Mouse (Mus musculus): ENCODE data around the gene Gm49322.
A peak's percentile ranks its signal among the peaks of the same experiment; 100 is the strongest.
"Not testable (repeated sequence)": the region's sequence is repeated elsewhere in the genome, so short reads cannot be mapped to it uniquely, and the experiment has no call there.

Gm49322 gene

GRCm38 (mm10) chr10:80605721-80606120 lies at the start of gene Gm49322:
Gm49322 (plus strand) TSS chr10:80606021.
- DNase-seq, result not testable (repeated sequence)

- DNase-seq, result peak; percentile 88
These were observed 48.4 kb upstream of the Gm49322 start for GRCm38 (mm10) chr10:80557346-80557965.

- no peak for DNase-seq
These were observed 46.4 kb upstream of the Gm49322 start for GRCm38 (mm10) chr10:80559431-80559830.

- no peak for DNase-seq
These were observed 45.2 kb upstream of the Gm49322 start for GRCm38 (mm10) chr10:80560621-80561020.

- DNase-seq, result peak; percentile 95
These were observed 44.5 kb upstream of the Gm49322 start, which contains the start of gene Rexo1 for GRCm38 (mm10) chr10:80561116-80561944. Rexo1 (minus strand) TSS chr10:80561560.

GRCm38 (mm10) chr10:80566375-80567092 lies 39.3 kb upstream of the Gm49322 start:
- peak; percentile 69 for DNase-seq

- no peak for DNase-seq
These were observed 36.9 kb upstream of the Gm49322 start for GRCm38 (mm10) chr10:80568876-80569275.

- DNase-seq, result peak; percentile 71
These were observed 36.2 kb upstream of the Gm49322 start for GRCm38 (mm10) chr10:80569664-80570066.

GRCm38 (mm10) chr10:80570419-80570818 lies 35.4 kb upstream of the Gm49322 start:
- DNase-seq, result no peak

GRCm38 (mm10) chr10:80570871-80571836 lies 34.7 kb upstream of the Gm49322 start:
- no peak for DNase-seq

- no peak for DNase-seq
These were observed 33.3 kb upstream of the Gm49322 start for GRCm38 (mm10) chr10:80572477-80572876.

- DNase-seq, result no peak
These were observed 31.9 kb upstream of the Gm49322 start for GRCm38 (mm10) chr10:80573944-80574343.

GRCm38 (mm10) chr10:80574896-80575295 lies 30.9 kb upstream of the Gm49322 start:
- no peak for DNase-seq

- no peak for DNase-seq
These were observed 29.9 kb upstream of the Gm49322 start for GRCm38 (mm10) chr10:80575925-80576324.

- peak; percentile 57 for DNase-seq
These were observed 29.2 kb upstream of the Gm49322 start for GRCm38 (mm10) chr10:80576351-80577194.

GRCm38 (mm10) chr10:80577195-80578130 lies 28.4 kb upstream of the Gm49322 start, which contains the start of gene Klf16:
Klf16 (minus strand) TSS chr10:80577321.
- DNase-seq, result peak; percentile 97

GRCm38 (mm10) chr10:80578131-80578750 lies 27.6 kb upstream of the Gm49322 start:
- peak; percentile 83 for DNase-seq

GRCm38 (mm10) chr10:80578911-80579310 lies 26.9 kb upstream of the Gm49322 start:
- DNase-seq, result peak; percentile 71

- no peak for DNase-seq
These were observed 22.8 kb upstream of the Gm49322 start for GRCm38 (mm10) chr10:80583047-80583446.
